Mouse (Mus musculus) frontal cortex, postnatal 36 days (tissue): Measurements from ENCODE around the gene Lypd3.
"Not testable (repeated sequence)": the region's sequence is repeated elsewhere in the genome, so short reads cannot be mapped to it uniquely, and the experiment has no call there.

ENCODE experiments used
- DNase-seq, 2 experiments: peaks; one replicate each; pipeline ENCODE4 v3.0.0; 2022; ENCODE audit warnings: low spot score in 2 of 2

Lypd3 gene

DNA sequence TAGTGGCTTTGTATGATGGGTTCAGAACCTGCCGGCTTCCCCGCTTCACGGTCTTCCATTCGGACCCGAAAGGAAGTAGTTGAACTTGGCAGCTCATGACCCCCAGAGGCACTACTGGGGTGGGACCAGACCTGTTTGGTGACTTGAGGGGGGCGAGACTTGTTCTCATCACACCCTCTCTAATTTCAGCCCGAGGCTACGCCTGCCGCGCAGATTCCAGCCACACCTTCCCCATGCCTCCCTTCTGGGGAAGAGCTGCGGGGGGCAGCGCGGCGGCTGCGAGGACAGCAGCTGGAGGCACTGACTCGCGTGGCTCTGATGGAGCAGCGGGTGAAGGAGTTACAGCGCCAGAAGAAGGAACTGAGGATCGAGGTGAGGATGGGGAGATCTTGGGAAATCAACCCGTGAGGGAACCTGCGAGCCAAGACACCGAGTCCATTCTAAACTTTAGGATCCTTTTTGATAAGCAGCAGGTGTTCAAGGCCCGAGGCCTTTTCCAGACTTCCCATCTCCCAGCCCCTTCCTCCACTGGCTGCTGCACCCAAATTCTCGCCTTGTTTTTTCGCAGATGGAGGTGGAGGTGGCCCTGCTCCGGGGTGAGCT lies 23.9 kb upstream of the Lypd3 start:
- no peak for DNase-seq

DNA sequence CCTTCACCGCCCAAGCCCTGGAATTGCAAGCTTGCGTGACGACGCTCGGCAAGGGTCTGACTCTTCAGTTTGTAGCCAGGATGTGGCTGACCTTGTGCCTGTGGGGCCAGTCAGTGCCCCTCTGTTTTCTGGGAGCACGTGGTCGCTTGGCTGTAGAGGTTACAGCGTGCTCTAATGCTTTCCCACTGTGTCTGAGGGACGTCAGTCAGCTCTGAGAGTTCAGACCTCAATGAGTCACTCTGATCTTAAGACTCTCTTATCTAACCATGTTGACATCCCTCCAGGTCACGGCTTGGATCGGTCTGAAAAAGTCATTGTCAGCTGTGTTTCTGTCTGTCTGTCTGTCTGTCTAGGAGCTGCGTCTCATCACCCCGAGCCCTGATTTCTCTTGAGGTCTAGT lies 21.5 kb upstream of the Lypd3 start:
- no peak for DNase-seq

GRCm38 (mm10) chr7:24617763-24618162 lies 18.6 kb upstream of the Lypd3 start:
- no peak for DNase-seq

DNA sequence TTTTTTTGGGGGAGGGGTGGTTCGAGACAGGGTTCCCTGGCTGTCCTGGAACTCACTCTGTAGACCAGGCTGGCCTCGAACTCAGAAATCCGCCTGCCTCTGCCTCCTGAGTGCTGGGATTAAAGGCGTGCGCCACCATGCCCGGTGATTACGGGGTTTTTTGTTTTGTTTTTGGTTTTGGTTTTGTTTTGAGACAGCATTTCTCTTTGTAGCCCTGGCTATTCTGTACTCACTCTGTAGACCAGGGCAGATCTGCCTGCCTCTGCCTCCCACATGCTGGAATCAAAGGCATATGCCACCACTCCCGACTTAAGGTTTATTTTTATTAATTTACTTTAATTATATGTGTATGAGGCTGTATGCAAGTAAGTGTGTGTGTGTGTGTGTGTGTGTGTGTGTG lies 18.0 kb upstream of the Lypd3 start:
- DNase-seq = not testable (repeated sequence)

DNA sequence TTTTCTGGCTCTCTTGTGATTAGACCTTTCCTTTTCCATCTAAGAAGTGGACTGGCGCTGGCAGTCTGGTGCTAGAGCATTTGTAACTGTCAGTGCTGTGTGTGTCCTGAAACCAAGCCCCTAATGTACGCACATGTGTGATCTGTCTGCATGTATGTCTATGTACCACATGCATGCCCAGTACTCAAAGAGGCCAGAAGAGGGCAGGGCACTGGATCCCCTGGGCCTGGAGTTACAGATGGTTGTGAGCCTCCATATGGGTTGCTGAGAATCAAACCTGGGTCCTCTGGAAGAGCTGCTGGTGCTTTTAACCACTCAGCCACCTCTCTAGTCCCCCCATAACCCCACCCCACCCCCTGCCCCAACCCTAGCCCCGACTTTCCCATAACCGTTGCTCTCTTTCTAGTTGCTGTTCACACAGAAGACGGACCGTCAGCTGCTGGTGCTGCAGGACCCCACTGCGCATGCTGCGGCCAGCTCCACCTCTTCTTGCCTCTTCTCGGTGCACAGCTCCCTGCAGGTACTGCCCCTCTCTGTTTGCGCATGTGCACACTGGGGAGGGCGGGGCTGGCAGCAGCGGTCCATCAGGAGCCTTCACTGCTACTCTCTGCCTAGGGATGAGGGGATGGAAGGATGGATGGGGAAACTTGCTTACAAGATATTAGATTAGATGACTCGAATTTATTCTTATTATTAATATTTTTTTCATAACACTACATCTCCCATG lies 16.5 kb upstream of the Lypd3 start:
- DNase-seq = no peak

DNA sequence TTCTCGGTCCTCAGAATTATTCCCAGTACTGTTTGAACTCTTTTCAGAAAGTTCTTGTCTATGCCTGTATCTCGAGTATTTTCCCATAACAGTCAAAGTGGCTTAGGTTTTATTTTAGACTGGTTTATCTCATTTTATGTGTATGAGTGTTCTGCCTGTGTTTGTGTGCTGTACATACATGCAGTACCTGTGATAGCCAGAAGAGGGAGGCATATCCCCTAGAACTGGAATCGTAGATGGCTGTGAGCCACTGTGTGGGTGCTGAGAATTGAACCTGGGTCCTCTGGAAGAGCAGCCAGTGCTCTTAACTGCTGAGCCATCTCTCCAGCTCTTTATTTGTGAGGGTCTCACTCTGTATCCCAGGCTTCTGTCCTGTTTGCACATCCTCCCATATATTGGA lies 15.2 kb upstream of the Lypd3 start:
- no peak for DNase-seq

DNA sequence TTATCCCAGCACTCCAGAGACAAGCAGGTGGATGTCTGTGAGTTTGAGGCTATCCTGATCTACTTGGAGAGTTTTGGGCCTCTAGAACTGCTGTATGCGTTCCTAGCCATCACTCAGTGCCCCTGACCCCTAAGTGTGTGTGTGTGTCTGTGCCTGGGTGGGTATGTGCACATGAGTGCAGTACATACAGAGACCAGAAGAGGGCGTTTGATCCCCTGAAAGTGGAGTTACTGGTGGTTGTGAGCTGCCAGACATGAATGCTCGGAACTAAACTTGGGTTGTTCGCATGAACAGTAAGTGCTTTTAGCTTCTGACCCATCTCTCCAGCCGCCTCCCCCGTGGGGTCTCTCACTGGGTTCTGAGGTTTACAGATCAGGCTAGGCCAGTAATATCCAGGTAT lies 13.4 kb upstream of the Lypd3 start:
- no peak for DNase-seq

GRCm38 (mm10) chr7:24628685-24629610 lies 7.4 kb upstream of the Lypd3 start:
- peak; percentile 20 to 26 for DNase-seq

GRCm38 (mm10) chr7:24629672-24630071 lies 6.7 kb upstream of the Lypd3 start:
- DNase-seq = no peak

- DNase-seq = no peak
Observed at GRCm38 (mm10) chr7:24630116-24630880, 6.1 kb upstream of the Lypd3 start.

DNA sequence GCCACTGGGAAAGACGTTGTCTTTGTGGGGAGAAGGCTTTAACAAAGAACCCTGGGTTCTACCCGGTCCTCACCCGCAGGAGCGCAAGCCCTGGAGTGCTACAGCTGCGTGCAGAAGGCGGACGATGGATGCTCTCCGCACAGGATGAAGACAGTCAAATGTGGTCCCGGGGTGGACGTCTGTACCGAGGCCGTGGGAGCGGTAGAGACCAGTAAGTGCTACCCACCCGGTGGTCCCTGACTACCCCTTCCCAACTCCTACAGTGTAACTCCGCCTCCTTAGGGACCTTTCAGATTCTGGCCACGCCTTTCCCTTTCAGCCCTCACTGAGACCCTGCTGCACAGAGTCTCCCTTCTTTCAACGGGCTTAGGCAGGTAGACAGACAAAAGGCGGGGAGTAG lies 696 bp downstream of the Lypd3 start:
- no peak for DNase-seq

GRCm38 (mm10) chr7:24638026-24638856 lies 1.9 kb downstream of the Lypd3 start:
- DNase-seq = no peak

- DNase-seq = no peak
Observed at GRCm38 (mm10) chr7:24640450-24640849, 4.1 kb downstream of the Lypd3 start.

- peak; percentile 8 to 20 for DNase-seq
Observed at GRCm38 (mm10) chr7:24642491-24642890, 6.1 kb downstream of the Lypd3 start.

GRCm38 (mm10) chr7:24644492-24644891 lies 8.1 kb downstream of the Lypd3 start:
- no peak for DNase-seq

GRCm38 (mm10) chr7:24644996-24645395 lies 8.6 kb downstream of the Lypd3 start:
- no peak for DNase-seq

- DNase-seq = no peak
Observed at GRCm38 (mm10) chr7:24646486-24646885, 10.1 kb downstream of the Lypd3 start.

DNA sequence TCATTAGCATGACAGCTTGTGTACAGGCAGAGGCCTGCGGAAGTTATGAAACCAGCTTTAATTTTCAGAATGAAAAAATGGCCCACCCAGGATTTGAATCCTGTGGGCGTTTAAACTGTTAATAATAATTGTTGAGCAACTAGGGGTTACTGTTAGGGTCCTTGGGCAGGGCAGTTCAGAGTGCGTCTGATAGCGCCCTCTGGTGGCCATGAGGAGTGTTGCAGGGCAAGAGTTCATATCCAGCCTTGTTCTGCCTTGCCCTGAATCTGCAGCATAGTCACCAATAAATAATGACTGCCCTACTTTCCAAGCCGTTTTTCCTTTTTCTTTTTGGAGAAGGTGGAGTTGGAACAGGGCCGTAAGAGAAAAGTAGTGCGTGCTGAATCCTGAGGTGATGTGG lies 17.3 kb downstream of the Lypd3 start:
- peak in 1 of 2 experiments; percentile 34 for DNase-seq

DNA sequence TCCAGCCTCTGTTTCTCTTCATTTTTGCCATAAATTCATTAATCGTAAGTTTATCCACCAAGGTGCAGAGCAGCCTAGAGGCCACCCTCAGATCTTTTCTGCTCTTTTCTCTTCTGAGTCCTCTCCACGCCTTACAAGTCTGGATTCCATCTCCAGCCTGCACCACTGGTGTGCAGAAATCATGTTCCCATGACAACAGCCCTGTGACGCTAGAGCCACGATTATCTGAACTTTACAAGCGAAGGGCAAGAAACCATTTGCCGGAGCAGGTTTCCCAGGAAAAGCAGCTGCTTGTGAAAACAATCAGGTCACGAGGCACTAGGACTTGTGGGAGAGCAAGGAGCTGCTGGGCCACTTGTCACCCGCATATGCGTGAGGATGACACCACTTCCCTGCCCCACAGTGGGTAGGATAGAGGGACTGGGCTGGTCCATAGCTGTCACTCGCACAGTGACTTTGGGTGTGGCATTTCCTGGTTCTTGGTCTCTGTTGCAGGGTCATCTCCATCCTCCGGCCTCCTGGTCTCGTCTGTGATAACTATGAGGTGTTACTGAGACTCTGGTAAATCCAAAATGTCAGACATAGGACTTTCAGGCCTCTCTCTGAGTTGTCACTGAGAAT lies 23.5 kb downstream of the Lypd3 start:
- no peak for DNase-seq

DNA sequence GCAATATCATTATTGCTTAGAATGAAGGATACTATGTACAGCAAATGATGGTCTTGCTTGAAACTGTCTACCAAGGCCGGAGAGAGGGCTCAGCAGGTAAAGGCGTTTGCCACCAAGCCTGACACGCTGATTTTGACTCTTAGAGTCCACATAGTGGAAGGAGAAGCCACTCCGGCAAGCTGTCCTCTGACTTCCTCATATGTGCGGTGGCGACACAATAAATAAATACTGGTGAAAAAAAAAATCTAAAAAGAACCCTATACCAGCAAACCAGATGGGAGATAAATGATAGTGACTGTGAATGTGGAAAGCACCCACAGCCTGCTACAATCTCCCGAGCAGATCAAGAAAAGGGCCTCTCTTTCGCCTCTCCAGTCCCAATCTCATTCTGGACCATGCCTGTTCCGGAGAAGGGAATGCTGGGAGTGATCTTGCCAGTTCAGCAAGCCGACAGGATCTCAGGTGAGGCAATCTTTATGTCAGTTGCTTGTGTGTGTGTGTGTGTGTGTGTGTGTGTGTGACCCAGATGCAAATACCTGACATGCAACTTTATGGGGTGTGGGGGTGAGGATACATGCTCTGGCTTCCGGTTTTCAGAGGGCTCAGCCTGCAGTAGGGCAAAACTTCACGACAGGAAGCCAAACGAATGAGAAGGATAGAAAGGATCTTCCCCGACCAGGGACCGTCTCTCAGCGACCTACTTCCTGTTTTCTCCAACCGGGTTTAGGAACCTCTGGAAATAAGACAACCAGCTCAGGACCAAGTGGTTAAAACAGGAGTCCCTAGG lies 25.0 kb downstream of the Lypd3 start:
- no peak for DNase-seq
